Mouse (Mus musculus): ENCODE results near the gene Rimklb.
"Not testable (repeated sequence)": the region's sequence is repeated elsewhere in the genome, so short reads cannot be mapped to it uniquely, and the experiment has no call there.

The Rimklb gene

DNA sequence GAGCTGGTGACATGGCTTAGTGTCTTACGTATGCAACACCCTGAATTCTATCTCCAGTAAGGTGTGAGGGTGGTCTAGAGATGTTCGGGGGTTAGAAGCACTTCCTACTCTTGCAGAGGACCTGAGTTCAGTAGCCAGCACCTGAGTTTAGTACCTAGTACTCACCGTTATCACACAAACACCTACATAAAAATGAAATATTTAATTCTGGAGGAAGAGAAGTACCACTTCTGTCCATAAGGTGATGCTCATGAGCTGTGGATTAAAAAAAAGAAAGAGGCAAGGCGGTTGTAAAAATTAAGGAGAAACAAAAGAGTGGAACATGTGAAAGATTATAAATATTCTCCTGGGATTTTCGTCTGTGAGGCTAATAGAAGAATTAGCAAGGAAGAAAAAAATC is 2.1 kb downstream of the Rimklb start:
- DNase-seq (ENCODE audit: low spot score): peak; percentile 21

GRCm38 (mm10) chr6:122495082-122495881 is 3.3 kb downstream of the Rimklb start:
- DNase-seq (ENCODE audit: low spot score): peak; percentile 79

- peak; percentile 13 for DNase-seq (ENCODE audit: low spot score)
Observed at GRCm38 (mm10) chr6:122493799-122494472, 4.6 kb downstream of the Rimklb start.

- DNase-seq (ENCODE audit: low spot score): peak; percentile 12
Observed at GRCm38 (mm10) chr6:122492479-122492878, 6.1 kb downstream of the Rimklb start.

- peak; percentile 96 for DNase-seq (ENCODE audit: low spot score)
Observed at GRCm38 (mm10) chr6:122491557-122491956, 7.0 kb downstream of the Rimklb start.

GRCm38 (mm10) chr6:122490929-122491512 is 7.5 kb downstream of the Rimklb start:
- peak; percentile 27 for DNase-seq (ENCODE audit: low spot score)

GRCm38 (mm10) chr6:122486297-122487117 is 12.1 kb downstream of the Rimklb start:
- DNase-seq (ENCODE audit: low spot score): peak; percentile 85

- peak; percentile 57 for DNase-seq (ENCODE audit: low spot score)
Observed at GRCm38 (mm10) chr6:122485401-122486296, 12.9 kb downstream of the Rimklb start.

DNA sequence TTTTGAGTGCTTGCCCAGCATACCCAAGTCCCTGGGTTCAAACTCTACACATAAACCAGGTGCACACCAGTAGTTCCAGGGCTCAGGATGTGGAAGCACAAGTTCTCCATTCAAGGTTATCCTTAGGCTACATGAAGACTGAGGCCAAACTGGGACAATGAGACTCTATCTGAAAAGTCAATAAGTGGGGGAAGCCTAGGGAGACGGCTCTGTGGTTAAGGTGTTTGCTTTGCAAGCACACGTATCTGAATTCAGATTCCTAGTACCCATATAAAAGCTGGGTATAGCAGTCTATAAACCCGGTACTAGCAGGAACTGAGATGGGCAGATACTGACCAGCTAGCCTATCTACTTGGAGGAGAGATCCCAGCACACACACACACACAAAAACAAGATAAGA is 20.5 kb downstream of the Rimklb start:
- DNase-seq (ENCODE audit: low spot score): no peak

- not testable (repeated sequence) for DNase-seq (ENCODE audit: low spot score)
Observed at GRCm38 (mm10) chr6:122471461-122471860, 27.1 kb downstream of the Rimklb start.

DNA sequence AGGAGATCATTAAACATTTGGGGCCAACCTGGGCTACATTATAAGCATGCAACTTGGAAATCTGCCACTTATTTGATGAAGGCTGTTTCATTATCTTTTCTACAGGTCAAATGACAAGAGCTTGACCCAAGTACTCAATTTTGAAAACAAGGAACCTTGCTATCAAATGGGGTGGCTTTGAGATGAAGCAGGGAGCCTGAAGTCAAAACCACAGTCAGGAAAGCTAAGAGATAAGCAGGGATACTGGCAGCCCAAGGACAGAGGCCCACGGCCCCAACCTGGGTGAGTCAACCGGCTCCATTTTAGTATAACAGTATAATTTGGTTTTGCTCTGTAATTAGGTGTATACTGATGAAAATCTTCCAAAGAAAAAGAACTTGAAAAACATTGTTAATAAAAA is 28.3 kb downstream of the Rimklb start:
- no peak for DNase-seq (ENCODE audit: low spot score)

GRCm38 (mm10) chr6:122469030-122469640 is 29.4 kb downstream of the Rimklb start:
- no peak for DNase-seq (ENCODE audit: low spot score)

DNA sequence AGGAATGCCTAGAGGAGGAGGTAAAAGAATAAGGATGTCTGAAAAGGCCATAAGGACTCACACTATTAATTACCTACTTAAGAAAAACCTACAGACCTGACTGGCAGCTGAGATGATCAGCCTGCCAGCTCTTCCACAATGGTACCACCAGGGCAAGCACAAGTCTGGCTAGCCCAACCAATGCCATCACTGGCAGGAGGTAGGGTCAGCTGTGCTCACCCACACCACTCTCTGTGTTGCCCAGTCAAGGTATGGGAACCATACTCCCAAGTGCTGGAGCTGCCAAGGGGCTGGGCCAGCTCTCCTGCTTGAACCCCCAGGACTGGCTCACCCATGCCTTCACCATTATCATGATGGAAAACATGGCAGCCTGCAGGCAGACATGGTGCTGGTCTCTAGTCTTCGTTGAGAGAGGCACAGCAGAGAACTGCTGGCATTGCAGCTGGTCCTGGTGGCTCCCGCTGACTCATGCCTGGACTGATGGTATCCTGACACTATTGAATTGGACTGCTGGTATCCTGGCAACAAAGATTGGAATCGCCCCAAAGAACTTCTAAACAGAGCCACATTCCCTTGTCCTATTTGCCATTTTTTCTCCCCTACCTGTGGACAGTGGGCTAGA is 32.4 kb downstream of the Rimklb start:
- no peak for DNase-seq (ENCODE audit: low spot score)

- no peak for DNase-seq (ENCODE audit: low spot score)
Observed at GRCm38 (mm10) chr6:122458946-122459693, 39.4 kb downstream of the Rimklb start.

DNA sequence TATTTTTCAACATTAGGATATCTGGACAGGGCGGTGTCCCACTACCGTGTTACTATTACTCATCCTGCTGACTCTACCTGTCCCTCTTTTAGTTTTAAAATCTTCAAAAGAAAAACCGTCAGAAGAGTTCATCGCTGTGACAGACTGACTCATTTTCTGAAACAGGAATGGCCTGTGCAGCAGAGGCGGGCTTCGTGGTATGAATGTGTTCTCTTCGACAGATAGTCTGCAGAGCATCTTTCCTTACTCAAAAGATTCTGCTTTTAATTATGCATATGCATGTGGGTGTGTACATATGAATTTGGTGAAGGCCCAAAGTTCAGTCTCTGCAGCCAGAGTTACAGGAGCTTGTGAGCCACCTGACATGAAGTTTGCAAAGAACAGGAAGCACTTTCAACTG is 50.7 kb downstream of the Rimklb start:
- no peak for DNase-seq (ENCODE audit: low spot score)

DNA sequence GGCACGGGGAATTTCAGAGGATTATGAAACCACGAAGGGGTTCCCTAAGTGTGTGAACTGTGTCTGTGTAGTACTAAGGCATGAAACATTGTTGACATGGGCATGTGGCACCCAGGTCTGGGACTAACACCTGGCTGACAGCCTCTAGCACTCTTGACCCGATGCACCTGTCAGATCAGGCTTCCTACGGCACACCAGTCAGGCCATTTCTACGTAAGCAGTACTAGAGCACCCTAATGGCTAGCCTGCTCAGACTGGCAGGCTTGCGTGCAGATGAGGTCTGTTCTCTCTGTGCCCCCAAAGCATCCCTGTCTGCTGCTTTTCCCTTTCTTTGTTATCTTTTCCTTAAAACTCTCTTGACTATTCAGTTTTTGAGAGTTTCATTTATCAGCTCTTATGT is 53.3 kb downstream of the Rimklb start:
- DNase-seq (ENCODE audit: low spot score): no peak

- DNase-seq (ENCODE audit: low spot score): no peak
Observed at GRCm38 (mm10) chr6:122440632-122441226, 57.8 kb downstream of the Rimklb start.

- no peak for DNase-seq (ENCODE audit: low spot score)
Observed at GRCm38 (mm10) chr6:122439249-122439648, 59.3 kb downstream of the Rimklb start.

DNA sequence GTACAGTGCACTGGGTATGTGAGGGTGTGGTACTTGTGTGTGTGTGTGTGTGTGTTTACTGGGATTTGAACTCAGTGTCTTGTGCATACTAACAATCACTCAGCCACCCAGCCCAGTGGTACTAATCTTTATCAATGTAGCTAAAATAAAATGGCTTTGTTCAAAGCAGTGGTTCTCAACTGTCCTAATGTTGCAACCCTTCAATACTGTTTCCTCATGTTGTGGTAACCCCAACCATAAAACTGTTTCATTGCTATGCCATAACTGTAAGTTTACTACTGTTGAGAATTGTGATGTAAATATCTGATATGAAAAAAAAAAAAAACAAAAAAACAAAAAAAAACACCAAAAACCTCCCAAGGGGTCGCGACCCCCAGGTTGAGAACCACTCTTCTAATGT is 63.3 kb downstream of the Rimklb start:
- DNase-seq (ENCODE audit: low spot score): no peak

All from embryo, embryonic 10 days (tissue).